Mouse (Mus musculus) limb, embryonic 15.5 days (tissue): Measurements from ENCODE around the gene Gm17402. TPM values are rescaled to one million over a fixed set of nuclear protein-coding genes. Genes with fewer than 3 reads are reported as not detected.

Experiments
- ATAC-seq: fragments of 200-750 bp; cut with Nextera tagmentation; 2 replicates; pipeline ENCODE4 v1.8.0; 2017; ENCODE audit warnings: low read depth, moderate TSS enrichment; ENCODE audit not compliant: insufficient number of reproducible peaks, low FRiP score, low TSS enrichment
- H3K27ac ChIP-seq: fragments of 300-500 bp; sonication (generic); 2 replicates; pipeline ENCODE4 v1.5.1; 2015; ENCODE audit warnings: moderate library complexity, mild to moderate bottlenecking, inconsistent platforms
- H3K27me3 ChIP-seq: fragments of 300-500 bp; sonication (generic); 2 replicates; pipeline ENCODE4 v1.6.1; 2015; ENCODE audit warnings: inconsistent platforms
- H3K36me3 ChIP-seq: fragments of 300-500 bp; sonication (generic); 2 replicates; pipeline ENCODE4 v1.6.1; 2015; ENCODE audit warnings: inconsistent platforms
- H3K4me1 ChIP-seq: fragments of 300-500 bp; sonication (generic); 2 replicates; pipeline ENCODE4 v1.6.1; 2015; ENCODE audit warnings: inconsistent platforms
- H3K4me2 ChIP-seq: fragments of 300-500 bp; sonication (generic); 2 replicates; pipeline ENCODE4 v1.6.1; 2015; ENCODE audit warnings: mild to moderate bottlenecking, inconsistent platforms
- H3K4me3 ChIP-seq: fragments of 300-500 bp; sonication (generic); 2 replicates; pipeline ENCODE4 v1.5.1; 2015; ENCODE audit warnings: mild to moderate bottlenecking, inconsistent platforms
- H3K9ac ChIP-seq: fragments of 300-500 bp; sonication (generic); 2 replicates; pipeline ENCODE4 v1.6.1; 2015; ENCODE audit warnings: inconsistent platforms
- H3K9me3 ChIP-seq: fragments of 300-500 bp; sonication (generic); 2 replicates; pipeline ENCODE4 v1.6.1; 2016; ENCODE audit warnings: inconsistent platforms
- WGBS: fragments of 180-500 bp; shearing (Covaris S2); methylation state at CpG from one replicate; pipeline ENCODE4 v1.1.7; 2015; 5-methylcytosine and 5-hydroxymethylcytosine counted together
- polyA plus RNA-seq: library from polyadenylated mRNA; unstranded; fragments of >200 nt; fragmentation: Nextera tagmentation; extraction: Ambion mirVana; gene quantifications from 2 replicates; pipeline ENCODE4 v1.2.1, GENCODE M21; 2015

Gene Gm17402
- polyA plus RNA-seq = not detected in 2 replicates

DNA sequence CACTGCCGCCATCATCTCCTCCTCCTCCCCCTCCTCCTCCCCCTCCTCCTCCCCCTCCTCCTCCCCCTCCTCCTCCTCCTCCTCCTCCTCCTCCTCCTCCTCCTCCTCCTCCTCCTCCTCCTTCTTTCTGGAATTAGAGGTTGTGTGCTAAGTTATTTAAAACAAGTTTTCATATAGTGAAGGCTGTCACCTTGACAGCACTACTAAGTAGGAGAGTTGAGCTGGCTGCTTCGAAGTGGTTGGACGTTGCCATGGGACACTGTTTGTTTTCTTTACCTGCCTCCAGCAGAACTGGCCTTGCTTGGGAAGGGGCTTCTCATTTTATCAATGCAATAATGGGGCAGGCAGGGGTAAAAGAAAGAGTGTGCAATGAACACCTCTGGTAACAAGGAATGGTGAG is at the start of gene Gm17402:
TSS of gene Gm17402 (minus strand) at position 101 of the 400 bp plus-strand sequence.
- WGBS = 54% methylated on average over 3 of the region's 3 CpGs
- Histone ChIP-seq H3K4me2 (peak within 1 kb of the TSS; percentile 89), H3K9me3 (no peaks in the 10 kb centered on the region), H3K4me1 (peaks cover 8% of the 10 kb centered on the region; the same call in 1 of the 2 replicates), H3K9ac (peak within 1 kb of the TSS; percentile 47), H3K27ac (no peak within 1 kb of the TSS), H3K27me3 (peaks cover 12% of the 10 kb centered on the region), H3K4me3 (peak within 1 kb of the TSS; percentile 50), H3K36me3 (no peaks in the 10 kb centered on the region)
- ATAC-seq = no peak

DNA sequence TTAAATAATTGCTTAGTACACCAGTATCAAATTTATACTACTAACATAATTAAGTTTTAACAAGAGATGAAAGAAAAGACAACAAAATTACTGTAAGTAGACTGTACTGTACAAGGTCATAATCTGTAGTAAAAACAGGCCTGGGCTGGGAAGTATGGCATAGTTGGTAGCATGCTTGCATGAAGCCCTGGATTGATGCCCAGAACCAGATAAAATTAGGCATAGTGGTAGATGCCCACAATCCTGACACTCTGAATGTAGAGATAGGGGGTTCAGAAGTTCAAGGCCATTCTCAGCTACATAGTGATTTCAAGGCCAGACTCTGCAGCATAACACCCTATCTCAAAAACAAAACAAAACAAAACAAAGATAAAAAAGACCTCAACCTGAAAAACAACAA is 3.3 kb upstream of the Gm17402 start:
- H3K27ac ChIP-seq = no peak overlapping the region
- ATAC-seq = no peak

DNA sequence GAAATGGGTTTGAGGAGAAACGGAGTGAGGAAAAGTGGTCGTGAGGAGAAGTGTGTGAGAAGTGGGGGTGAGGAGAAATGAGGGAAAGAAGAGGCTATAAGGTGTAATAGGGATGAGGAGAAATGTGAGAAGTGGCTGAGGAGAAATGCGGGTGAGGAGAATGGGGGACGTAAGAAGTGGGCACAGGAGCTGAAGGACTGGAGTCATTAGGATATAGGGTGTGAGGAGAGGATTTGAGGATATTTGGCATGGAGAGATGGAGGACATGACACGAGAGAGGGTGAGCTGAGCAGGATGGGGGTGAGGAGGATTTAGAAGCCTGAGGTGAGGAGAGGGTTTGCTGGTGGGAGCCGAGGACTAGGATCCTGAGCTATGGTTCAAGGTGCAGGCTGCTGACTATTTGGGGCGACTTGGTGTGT is 594 bp downstream of the Gm17402 start:
- no peak overlapping the region for H3K27ac ChIP-seq
- peak overlapping the region; percentile 47 for H3K9ac ChIP-seq
- no peaks in the 10 kb centered on the region for H3K36me3 ChIP-seq
- no peaks in the 10 kb centered on the region for H3K9me3 ChIP-seq
- no peak for ATAC-seq
- peaks cover 12% of the 10 kb centered on the region for H3K27me3 ChIP-seq
- 27% methylated on average over 7 of the region's 7 CpGs for WGBS
- peak overlapping the region; percentile 50 for H3K4me3 ChIP-seq
- peak overlapping the region; percentile 89 for H3K4me2 ChIP-seq
- peaks cover 8% of the 10 kb centered on the region; the same call in 1 of the 2 replicates for H3K4me1 ChIP-seq

More for the DNA sequence above, 3.3 kb upstream of the Gm17402 start:
- Histone ChIP-seq H3K4me2 (no peak overlapping the region), H3K9me3 (no peaks in the 10 kb centered on the region), H3K27me3 (peaks cover 6% of the 10 kb centered on the region; the same call in 1 of the 2 replicates), H3K4me3 (no peak overlapping the region), H3K9ac (no peak overlapping the region), H3K4me1 (peaks cover 8% of the 10 kb centered on the region; the same call in 1 of the 2 replicates), H3K36me3 (no peaks in the 10 kb centered on the region)

DNA sequence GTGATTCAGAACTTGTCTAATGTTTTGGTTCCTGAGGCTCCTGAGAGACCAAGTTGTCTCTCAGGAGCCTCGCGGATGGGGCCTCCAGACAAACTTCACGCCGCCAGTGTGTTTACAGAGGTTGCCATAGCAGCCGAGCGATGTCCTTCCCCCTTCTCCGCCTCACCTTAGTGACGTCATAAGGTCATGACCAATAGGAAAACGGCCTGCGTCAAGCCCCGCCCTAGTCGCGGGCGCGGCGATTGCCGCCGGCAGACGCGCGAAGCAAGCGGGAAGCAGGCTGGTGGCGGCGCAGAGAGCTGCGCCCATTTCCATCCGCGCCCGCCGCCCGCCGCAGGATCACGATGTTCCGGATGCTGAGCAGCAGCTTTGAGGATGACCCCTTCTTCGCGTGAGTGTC is 1.1 kb downstream of the Gm17402 start, which contains the start of gene Mlf1:
TSS of gene Mlf1 (plus strand) at position 226 of the 400 bp plus-strand sequence.
- under 1% methylated on average over 34 of the region's 35 CpGs for WGBS
- no peak within 1 kb of the TSS for H3K27ac ChIP-seq
- H3K4me3 ChIP-seq = peak within 1 kb of the TSS; percentile 50
- no peaks in the 10 kb centered on the region for H3K36me3 ChIP-seq
- peaks cover 8% of the 10 kb centered on the region; the same call in 1 of the 2 replicates for H3K4me1 ChIP-seq
- H3K27me3 ChIP-seq = peaks cover 12% of the 10 kb centered on the region
- H3K4me2 ChIP-seq = peak within 1 kb of the TSS; percentile 89
- peak; percentile 86 for ATAC-seq
- no peaks in the 10 kb centered on the region for H3K9me3 ChIP-seq
- peak within 1 kb of the TSS; percentile 47 for H3K9ac ChIP-seq

DNA sequence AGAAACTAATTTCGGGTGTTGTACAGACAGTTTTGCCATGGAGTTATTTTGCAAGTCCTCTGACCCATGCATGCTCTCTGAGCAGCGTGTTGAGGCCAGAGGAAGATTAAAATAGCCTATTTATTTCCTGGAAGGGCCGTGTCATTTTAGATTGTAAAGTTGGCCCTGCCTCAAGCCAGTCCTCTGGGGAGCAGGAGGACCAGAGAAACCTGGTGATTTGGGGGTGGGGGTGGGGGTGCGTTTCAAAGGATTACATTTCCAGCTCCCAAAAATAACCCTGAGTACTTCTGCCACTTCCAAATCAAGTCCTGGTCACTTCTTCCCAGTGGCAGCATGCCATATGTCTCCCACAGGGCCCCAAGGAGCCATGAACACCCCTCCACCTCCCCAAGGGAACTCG is 2.2 kb downstream of the Gm17402 start:
- ATAC-seq = no peak
- Histone ChIP-seq H3K27me3 (peaks cover 12% of the 10 kb centered on the region), H3K36me3 (no peaks in the 10 kb centered on the region), H3K4me2 (no peak overlapping the region), H3K9me3 (no peaks in the 10 kb centered on the region), H3K4me3 (no peak overlapping the region), H3K4me1 (peaks cover 8% of the 10 kb centered on the region; the same call in 1 of the 2 replicates), H3K27ac (no peak overlapping the region), H3K9ac (no peak overlapping the region)
- WGBS = 40% methylated on average over 5 of the region's 5 CpGs

DNA sequence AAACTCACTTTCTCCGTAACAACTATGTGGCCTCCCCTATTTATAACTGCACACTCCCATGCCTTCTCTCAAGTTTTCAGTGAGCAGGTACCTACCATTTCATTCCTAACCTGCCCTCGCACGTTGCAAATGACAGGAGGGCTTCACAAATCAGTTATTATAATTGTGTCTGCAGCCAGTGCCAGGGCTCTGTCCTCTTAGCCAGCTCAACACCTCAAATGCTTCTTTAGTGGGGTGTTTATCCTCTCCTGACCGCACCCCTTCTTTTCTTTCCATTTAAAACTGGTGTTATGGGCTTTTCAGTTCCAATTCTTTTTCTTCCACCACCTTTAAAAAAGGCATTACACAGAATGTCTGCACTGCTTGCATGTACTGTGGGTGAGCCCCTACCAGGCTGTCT is 2.8 kb downstream of the Gm17402 start:
- H3K4me1 ChIP-seq = peaks cover 8% of the 10 kb centered on the region; the same call in 1 of the 2 replicates
- H3K9me3 ChIP-seq = no peaks in the 10 kb centered on the region
- H3K9ac ChIP-seq = no peak overlapping the region
- no peak overlapping the region for H3K27ac ChIP-seq
- WGBS = 64% methylated on average over 4 of the region's 4 CpGs
- no peak overlapping the region for H3K4me2 ChIP-seq
- ATAC-seq = no peak
- no peaks in the 10 kb centered on the region for H3K36me3 ChIP-seq
- peaks cover 12% of the 10 kb centered on the region for H3K27me3 ChIP-seq
- H3K4me3 ChIP-seq = no peak overlapping the region

DNA sequence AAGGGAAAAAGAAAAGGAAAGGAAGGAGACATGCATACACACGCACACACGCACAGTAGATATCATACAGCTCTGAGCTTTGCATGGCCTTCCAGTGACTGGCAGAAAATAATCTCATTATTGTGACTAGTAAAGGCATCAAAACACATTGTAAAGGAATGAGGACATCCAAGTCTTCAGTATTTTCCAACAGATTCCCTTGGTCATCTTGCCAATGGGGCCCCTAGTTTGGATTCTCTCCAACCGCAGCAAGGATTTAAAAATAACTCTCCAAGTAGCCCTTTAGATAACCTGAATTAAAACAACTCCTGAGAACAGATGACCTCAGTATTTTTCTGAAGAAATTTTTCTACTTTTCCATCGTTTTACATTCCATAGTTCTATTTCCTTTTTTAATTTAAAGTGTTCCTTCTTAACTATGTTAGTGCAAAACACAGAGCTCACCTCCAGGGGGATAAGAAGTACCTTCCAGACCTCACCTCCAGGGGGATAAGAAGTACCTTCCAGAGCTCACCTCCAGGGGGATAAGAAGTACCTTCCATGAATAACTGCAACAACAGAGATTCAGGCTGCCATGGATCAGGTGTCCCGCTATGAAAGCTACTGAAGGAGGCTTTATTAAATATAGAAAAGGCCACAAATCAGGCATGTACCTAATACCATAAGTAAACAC is 5.4 kb downstream of the Gm17402 start:
- H3K4me2 ChIP-seq = no peak overlapping the region
- no peak overlapping the region for H3K27ac ChIP-seq
- ATAC-seq = no peak
- peaks cover 5% of the 10 kb centered on the region; the same call in 1 of the 2 replicates for H3K4me1 ChIP-seq
- H3K9ac ChIP-seq = no peak overlapping the region
- H3K9me3 ChIP-seq = no peaks in the 10 kb centered on the region
- H3K36me3 ChIP-seq = no peaks in the 10 kb centered on the region
- 75% methylated on average over 5 of the region's 5 CpGs for WGBS
- H3K27me3 ChIP-seq = peaks cover 11% of the 10 kb centered on the region
- no peak overlapping the region for H3K4me3 ChIP-seq

DNA sequence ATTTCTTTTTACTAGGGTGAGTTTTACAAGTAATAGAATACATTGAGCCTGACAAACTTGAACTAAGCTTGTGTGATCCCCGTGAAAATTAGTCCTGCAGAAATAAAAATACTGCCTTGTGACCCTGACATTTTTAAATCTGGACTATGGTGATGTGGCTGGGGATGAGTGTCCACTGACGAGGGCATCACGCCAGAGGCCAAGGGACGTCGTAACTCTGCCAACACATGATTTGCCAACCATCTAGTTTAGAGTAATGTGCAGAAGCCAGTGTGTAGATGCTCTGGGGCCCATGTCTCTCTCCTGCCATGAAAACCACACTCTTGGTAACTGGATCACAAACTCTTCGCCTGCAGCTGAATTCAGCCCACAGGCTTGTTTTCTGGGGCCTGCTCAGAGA is 7.5 kb downstream of the Gm17402 start:
- no peak for ATAC-seq
- Histone ChIP-seq H3K36me3 (no peaks in the 10 kb centered on the region), H3K9ac (no peak overlapping the region), H3K27me3 (no peaks in the 10 kb centered on the region), H3K4me1 (no peaks in the 10 kb centered on the region), H3K9me3 (no peaks in the 10 kb centered on the region), H3K27ac (no peak overlapping the region), H3K4me3 (no peak overlapping the region), H3K4me2 (no peak overlapping the region)
- WGBS = 56% methylated on average over 6 of the region's 6 CpGs

DNA sequence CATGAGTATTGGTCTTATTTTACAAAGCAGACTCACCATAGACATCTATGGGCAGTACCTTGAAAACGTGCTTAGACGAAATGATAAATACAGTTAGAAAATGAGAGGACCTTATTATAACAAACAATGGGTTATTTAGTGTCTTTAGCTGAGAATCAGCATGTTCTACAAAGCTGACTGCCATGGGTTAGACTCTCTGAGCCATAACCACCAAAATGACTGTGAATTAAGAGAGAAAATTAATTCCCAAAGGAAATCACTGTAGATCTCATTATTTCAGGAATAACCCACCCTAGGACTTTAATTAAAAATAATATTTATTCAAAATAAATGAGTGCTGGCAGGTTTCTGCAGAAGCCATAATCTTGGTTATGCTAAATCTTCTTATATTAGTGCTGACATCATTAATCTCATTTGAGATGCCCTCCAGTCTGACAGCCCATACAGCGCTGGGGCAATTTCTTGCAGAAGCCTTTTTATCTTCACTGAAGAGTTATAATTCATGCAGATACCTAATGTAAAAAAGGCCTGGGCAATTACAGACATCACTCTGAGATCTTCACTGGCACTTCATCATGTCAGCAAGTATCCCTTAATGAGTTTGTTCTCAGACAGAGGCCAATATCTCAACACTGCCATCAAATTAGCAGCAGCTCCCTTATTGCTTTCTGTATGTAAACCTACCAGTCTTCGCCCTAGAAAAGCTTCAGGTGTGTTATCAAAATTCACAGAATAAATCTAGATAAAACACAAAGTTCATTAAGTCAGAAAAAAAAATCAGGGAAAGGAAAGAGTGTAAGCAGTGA is 8.7 kb downstream of the Gm17402 start:
- H3K9me3 ChIP-seq = no peaks in the 10 kb centered on the region
- no peaks in the 10 kb centered on the region for H3K4me1 ChIP-seq
- no peak overlapping the region for H3K27ac ChIP-seq

DNA sequence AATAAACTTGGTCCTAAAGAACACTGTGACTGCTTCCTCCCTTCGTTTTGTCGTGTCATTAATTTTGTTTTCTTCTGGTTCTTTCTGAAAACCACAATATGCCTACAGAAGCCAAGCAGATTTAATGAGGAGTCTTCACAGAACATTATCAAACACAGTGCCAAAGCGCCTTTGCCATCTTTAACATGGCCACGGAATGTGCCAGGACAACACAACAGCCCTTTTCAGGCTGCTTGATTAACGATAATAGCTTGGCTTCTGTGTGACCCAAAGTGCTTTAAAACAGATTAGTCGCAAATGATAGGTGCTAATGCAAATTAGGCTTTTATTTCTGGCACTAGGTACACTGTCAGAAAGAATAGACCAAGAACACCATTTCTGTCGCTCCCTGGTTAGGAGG is 16.6 kb downstream of the Gm17402 start:
- H3K27me3 ChIP-seq = no peaks in the 10 kb centered on the region
- H3K9me3 ChIP-seq = no peaks in the 10 kb centered on the region
- no peak for ATAC-seq
- H3K4me1 ChIP-seq = no peaks in the 10 kb centered on the region
- peaks cover 18% of the 10 kb centered on the region for H3K36me3 ChIP-seq
- H3K27ac ChIP-seq = no peak overlapping the region
- H3K9ac ChIP-seq = no peak overlapping the region
- no peak overlapping the region for H3K4me3 ChIP-seq
- 80% methylated on average over 7 of the region's 7 CpGs for WGBS
- no peak overlapping the region for H3K4me2 ChIP-seq

More for the DNA sequence above, 8.7 kb downstream of the Gm17402 start:
- H3K4me3 ChIP-seq = no peak overlapping the region
- 68% methylated on average over 4 of the region's 4 CpGs for WGBS
- ATAC-seq = no peak
- H3K36me3 ChIP-seq = no peaks in the 10 kb centered on the region
- H3K4me2 ChIP-seq = no peak overlapping the region
- H3K27me3 ChIP-seq = no peaks in the 10 kb centered on the region
- H3K9ac ChIP-seq = no peak overlapping the region

DNA sequence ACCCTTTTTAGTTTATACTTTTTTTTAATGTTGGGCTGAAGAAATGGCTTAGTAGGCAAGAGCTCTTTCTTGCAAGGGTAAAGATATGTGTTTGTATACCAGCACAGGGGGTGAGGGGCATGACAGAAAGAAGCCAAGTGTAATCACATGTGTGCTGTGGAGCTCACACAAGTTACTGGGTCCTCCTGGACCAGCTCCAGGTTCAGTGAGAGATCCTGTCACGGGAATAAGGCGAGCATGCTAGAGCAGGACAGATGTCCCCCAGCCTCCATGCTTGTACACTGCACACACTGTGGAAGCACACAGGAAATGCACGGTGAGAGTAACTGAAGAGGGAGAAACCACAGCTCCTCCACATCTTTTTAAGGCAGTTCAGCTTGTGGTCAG is 22.2 kb downstream of the Gm17402 start:
- no peak for ATAC-seq
- Histone ChIP-seq H3K27me3 (no peaks in the 10 kb centered on the region), H3K4me1 (no peaks in the 10 kb centered on the region), H3K27ac (no peak overlapping the region), H3K4me2 (no peak overlapping the region), H3K9ac (no peak overlapping the region), H3K9me3 (no peaks in the 10 kb centered on the region), H3K36me3 (peaks cover 14% of the 10 kb centered on the region), H3K4me3 (no peak overlapping the region)
- WGBS = 86% methylated on average over 3 of the region's 3 CpGs
